Mouse (Mus musculus) CH12.LX (cell line): ENCODE measurements at regions not wholly inside any gene's neighbourhood (a gene's known extent, or its start where the extent isn't known, plus 50 kb on each side); places are given as distances from the start of the nearest gene placed in this dataset.

ENCODE experiments used
- DNase-seq: peaks from one replicate; pipeline ENCODE4 v3.0.0-alpha.2; 2013; ENCODE audit errors: extremely low read depth
- H3K27ac ChIP-seq: 2 replicates; pipeline ENCODE4 v1.5.1; 2012; ENCODE audit warnings: low read depth, mild to moderate bottlenecking, control low read depth, moderate library complexity; ENCODE audit not compliant: insufficient read depth
- H3K27me3 ChIP-seq: replicated peaks from 2 replicates; pipeline ENCODE3; 2012; ENCODE audit warnings: inconsistent platforms
- H3K36me3 ChIP-seq, 2 experiments: replicated peaks in 1 of 2; 2 replicates each; pipeline versions ENCODE3 to v1.6.1; 2012; ENCODE audit warnings: inconsistent platforms in 1 of 2, low read length in 1 of 2, mild to moderate bottlenecking in 1 of 2, mixed read lengths in 1 of 2, moderate library complexity in 1 of 2; ENCODE audit not compliant: control insufficient read depth in 1 of 2, insufficient read depth in 1 of 2
- H3K4me1 ChIP-seq, 2 experiments: 2 replicates each; pipeline ENCODE4 v1.6.1; 2012; ENCODE audit warnings: inconsistent platforms in 1 of 2, moderate library complexity in 1 of 2; ENCODE audit not compliant: insufficient read depth in 2 of 2, control insufficient read depth in 1 of 2
- H3K4me2 ChIP-seq: 2 replicates; pipeline ENCODE4 v1.6.1; 2012; ENCODE audit warnings: low read depth, mild to moderate bottlenecking, control low read depth; ENCODE audit not compliant: poor library complexity, insufficient read depth, severe bottlenecking
- H3K4me3 ChIP-seq, 3 experiments: fragments of 150-350 bp in 1 of 3; sonication (generic) in 1 of 3; replicated peaks in 1 of 3; 2 replicates each; pipeline versions ENCODE3 to v1.5.1; 2011 to 2012; ENCODE audit warnings: low read depth in 2 of 3, low read length in 2 of 3, mild to moderate bottlenecking in 2 of 3, moderate library complexity in 2 of 3, control low read depth in 1 of 3, improper control_type of control experiment in 1 of 3, inconsistent platforms in 1 of 3, mixed read lengths in 1 of 3; ENCODE audit not compliant: poor library complexity in 1 of 3
- H3K79me2 ChIP-seq: replicated peaks from 2 replicates; pipeline ENCODE4 v1.6.1; 2012; ENCODE audit warnings: mild to moderate bottlenecking, moderate library complexity; ENCODE audit not compliant: control insufficient read depth, poor library complexity, insufficient read depth, severe bottlenecking; ENCODE audit errors: extremely low read depth
- H3K9ac ChIP-seq: 2 replicates; pipeline ENCODE4 v1.6.1; 2012; ENCODE audit warnings: low read depth, mild to moderate bottlenecking, control low read depth, moderate library complexity; ENCODE audit not compliant: insufficient read depth
- H3K9me3 ChIP-seq: replicated peaks from 2 replicates; pipeline ENCODE3; 2012; ENCODE audit warnings: low read length, inconsistent platforms, mixed read lengths
- CTCF ChIP-seq, 2 experiments: IDR thresholded peaks in 1 of 2; conservative IDR thresholded peaks in 1 of 2; 2 replicates each; pipeline ENCODE4 v1.5.1; 2011 to 2012; ENCODE audit warnings: low read depth in 2 of 2, low read length in 2 of 2, improper control_type of control experiment in 1 of 2, inconsistent platforms in 1 of 2, mild to moderate bottlenecking in 1 of 2, moderate library complexity in 1 of 2
- EP300 ChIP-seq: IDR thresholded peaks from 2 replicates; pipeline ENCODE4 v1.6.1; 2011; ENCODE audit warnings: low read length, improper control_type of control experiment
- KAT2A ChIP-seq: IDR thresholded peaks from 2 replicates; pipeline ENCODE4 v1.6.1; 2012; ENCODE audit warnings: low read length, improper control_type of control experiment, inconsistent platforms; ENCODE audit not compliant: insufficient replicate concordance
- MAFK ChIP-seq: IDR thresholded peaks from 2 replicates; pipeline ENCODE4 v1.6.1; 2011; ENCODE audit warnings: low read length, improper control_type of control experiment; ENCODE audit not compliant: insufficient replicate concordance
- MAZ ChIP-seq: IDR thresholded peaks from 2 replicates; pipeline ENCODE4 v1.6.1; 2012; ENCODE audit warnings: low read depth, mild to moderate bottlenecking, inconsistent platforms, low read length, improper control_type of control experiment, moderate library complexity
- MXI1 ChIP-seq: IDR thresholded peaks from 2 replicates; pipeline ENCODE4 v1.6.1; 2011; ENCODE audit warnings: mild to moderate bottlenecking, low read depth, low read length, improper control_type of control experiment
- NELFE ChIP-seq: IDR thresholded peaks from 2 replicates; pipeline ENCODE4 v1.6.1; 2011; ENCODE audit warnings: low read depth, low read length, improper control_type of control experiment
- POLR2AphosphoS2 ChIP-seq: IDR thresholded peaks from 2 replicates; pipeline ENCODE4 v1.6.1; 2011; ENCODE audit warnings: low read depth, low read length, improper control_type of control experiment
- RCOR1 ChIP-seq: conservative IDR thresholded peaks from 2 replicates; pipeline ENCODE4 v1.6.1; 2012; ENCODE audit warnings: low read depth, mild to moderate bottlenecking, inconsistent platforms, low read length, improper control_type of control experiment
- SIN3A ChIP-seq: IDR thresholded peaks from 2 replicates; pipeline ENCODE4 v1.6.1; 2012; ENCODE audit warnings: low read length, improper control_type of control experiment, inconsistent platforms
- TBP ChIP-seq: conservative IDR thresholded peaks from 2 replicates; pipeline ENCODE4 v1.6.1; 2011; ENCODE audit warnings: low read depth, low read length, improper control_type of control experiment
- TCF12 ChIP-seq: IDR thresholded peaks from 2 replicates; pipeline ENCODE4 v1.6.1; 2014; ENCODE audit warnings: low read depth, mild to moderate bottlenecking, inconsistent platforms, low read length, improper control_type of control experiment
- ZC3H11A ChIP-seq: IDR thresholded peaks from 2 replicates; pipeline ENCODE4 v1.6.1; 2012; ENCODE audit warnings: low read depth, mild to moderate bottlenecking, inconsistent platforms, low read length, improper control_type of control experiment
- ZMIZ1 ChIP-seq: IDR thresholded peaks from 2 replicates; pipeline ENCODE4 v1.6.1; 2012; ENCODE audit warnings: low read depth, mild to moderate bottlenecking, inconsistent platforms, low read length, improper control_type of control experiment
- dilution Hi-C: fragments of 300-500 bp; cut with MboI; formaldehyde crosslinking; loops from 2 replicates; pipeline ENCODE4 v1.14.3; 2020; ENCODE audit warnings: low sequenced_read_pairs; ENCODE audit not compliant: extremely low pct_unique_long_range_greater_than_20kb, extremely low pct_ligation_motif_present
- in situ Hi-C: fragments of 300-500 bp; cut with MboI; formaldehyde crosslinking; loops from 3 replicates; pipeline ENCODE4 v1.14.3; 2019; ENCODE audit warnings: low sequenced_read_pairs, low pct_ligation_motif_present, low pct_unique_long_range_greater_than_20kb, mixed read lengths

GRCm38 (mm10) chr5:46278190-46278589 is 420.8 kb upstream of the Lcorl start:
- Histone ChIP-seq H3K9me3 (no peaks in the 10 kb centered on the region), H3K27me3 (no peaks in the 10 kb centered on the region), H3K36me3 (no peaks in the 10 kb centered on the region), H3K27ac (no peak overlapping the region), H3K79me2 (no peaks in the 10 kb centered on the region), H3K4me1 (no peaks in the 10 kb centered on the region), H3K9ac (no peak overlapping the region), H3K4me2 (no peak overlapping the region), H3K4me3 (no peak overlapping the region)
- dilution Hi-C loops, result no loop called here
- in situ Hi-C loops, result no loop called here
- no peak for DNase-seq
- no peak for TF ChIP-seq RCOR1
- no peak for TF ChIP-seq POLR2AphosphoS2
- no peak for TF ChIP-seq NELFE
- TF ChIP-seq CTCF (conservative IDR thresholded peaks at IDR 0.05 in 1 of 2, IDR thresholded peaks at IDR 0.05 in 1 of 2; ENCODE audit: low read depth in 2 of 2, low read length in 2 of 2), result no peak
- no peak for TF ChIP-seq ZC3H11A
- TF ChIP-seq EP300, result no peak
- no peak for TF ChIP-seq TBP
- no peak for TF ChIP-seq MAZ
- no peak for TF ChIP-seq KAT2A
- no peak for TF ChIP-seq TCF12

GRCm38 (mm10) chr5:46256730-46257129 is 399.3 kb upstream of the Lcorl start:
- Histone ChIP-seq H3K27me3 (no peaks in the 10 kb centered on the region), H3K9me3 (no peaks in the 10 kb centered on the region), H3K36me3 (no peaks in the 10 kb centered on the region), H3K27ac (no peak overlapping the region), H3K4me1 (no peaks in the 10 kb centered on the region), H3K4me2 (no peak overlapping the region), H3K9ac (no peak overlapping the region), H3K4me3 (no peak overlapping the region), H3K79me2 (no peaks in the 10 kb centered on the region)
- dilution Hi-C loops, result no loop called here
- DNase-seq, result no peak
- in situ Hi-C loops, result no loop called here
- TF ChIP-seq ZC3H11A, result no peak
- no peak for TF ChIP-seq MAFK
- no peak for TF ChIP-seq RCOR1
- TF ChIP-seq POLR2AphosphoS2, result no peak
- no peak for TF ChIP-seq SIN3A
- TF ChIP-seq MAZ, result no peak
- no peak for TF ChIP-seq ZMIZ1
- TF ChIP-seq, all 38 proteins: peak for 0

GRCm38 (mm10) chr5:46253940-46254339 is 396.5 kb upstream of the Lcorl start:
- no peak overlapping the region for H3K9ac ChIP-seq
- H3K4me1 ChIP-seq, result no peaks in the 10 kb centered on the region
- no peaks in the 10 kb centered on the region for H3K36me3 ChIP-seq
- H3K9me3 ChIP-seq, result no peaks in the 10 kb centered on the region
- dilution Hi-C loops, result no loop called here
- H3K79me2 ChIP-seq, result no peaks in the 10 kb centered on the region
- H3K4me2 ChIP-seq, result no peak overlapping the region
- no peak for TF ChIP-seq MXI1
- TF ChIP-seq ZMIZ1, result no peak
- TF ChIP-seq EP300, result no peak
- in situ Hi-C loops, result no loop called here
- H3K4me3 ChIP-seq, result no peak overlapping the region
- no peaks in the 10 kb centered on the region for H3K27me3 ChIP-seq
- DNase-seq, result no peak
- H3K27ac ChIP-seq, result no peak overlapping the region
